In the genomic region with DNA sequence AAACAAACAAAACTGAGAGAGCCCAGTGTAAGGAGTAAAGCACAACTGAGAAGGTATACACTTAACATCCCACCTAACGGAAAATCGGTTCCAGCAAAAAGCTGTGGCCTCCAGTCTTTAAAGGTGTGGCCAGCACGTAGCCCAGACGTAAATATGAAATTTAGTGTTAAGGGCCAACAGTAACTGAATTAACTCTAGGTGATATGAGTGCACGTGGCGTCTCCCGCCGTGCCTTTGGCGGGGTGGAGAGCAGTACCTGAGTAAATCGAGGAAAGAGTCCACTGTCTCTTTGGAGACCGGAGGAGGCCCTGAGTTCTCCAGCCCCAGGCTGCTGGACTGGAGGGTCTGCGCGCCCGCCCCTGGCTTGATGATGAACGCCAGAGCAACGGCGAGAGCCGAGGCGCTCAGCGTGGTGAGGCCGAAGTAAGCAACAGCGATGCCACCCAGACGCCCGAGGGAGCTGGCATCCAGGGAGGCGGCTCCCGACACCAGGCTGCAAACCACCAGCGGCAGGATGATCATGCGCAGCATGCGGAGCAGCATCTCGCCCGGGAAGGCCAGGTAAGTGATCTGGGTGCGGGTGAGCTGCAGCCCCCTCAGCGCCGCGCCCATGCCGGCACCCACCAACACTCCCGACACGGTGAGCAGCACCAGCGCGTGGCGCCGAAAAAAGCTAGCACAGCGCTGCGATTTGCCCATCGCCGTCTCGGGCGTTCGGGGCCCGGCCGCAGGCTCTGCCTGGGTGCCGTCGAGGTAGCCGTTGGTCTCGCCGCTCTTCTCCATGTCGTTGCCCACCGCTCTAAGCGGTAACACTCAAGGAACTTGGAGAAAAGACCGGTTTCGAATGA, we compare ENCODE assay signal across 8 mouse cellular contexts. TPM values are rescaled to one million over a fixed set of nuclear protein-coding genes. Genes with fewer than 3 reads are reported as not detected.
DNase-seq lines count a peak whose midpoint lies in the region; ATAC-seq and TF ChIP-seq lines count a peak whose summit lies in the region.

No protein-coding gene starts in this region.

- H3K27ac ChIP-seq in forebrain, postnatal 0 days (ENCODE audit: low read depth, low read length), result peak overlapping the region; percentile 99
- peak overlapping the region; percentile 96 for H3K27ac ChIP-seq in hindbrain, embryonic 14.5 days

- no peak for TF ChIP-seq CTCF in forebrain, postnatal 0 days (IDR thresholded peaks at IDR 0.05; ENCODE audit: low read depth)

- peak overlapping the region; percentile 79 for H3K4me2 ChIP-seq in forebrain, postnatal 0 days (ENCODE audit: low read depth)
- H3K4me2 ChIP-seq in hindbrain, embryonic 14.5 days (replicated peaks), result peak overlapping the region; percentile 82

- peak; percentile 11 for ATAC-seq in forebrain, postnatal 0 days
- peak; percentile 49 for ATAC-seq in hindbrain, embryonic 14.5 days (ENCODE audit: low FRiP score)

- H3K27me3 ChIP-seq in forebrain, postnatal 0 days (ENCODE audit: insufficient read depth, low read length), result no peaks in the 10 kb centered on the region
- no peaks in the 10 kb centered on the region for H3K27me3 ChIP-seq in hindbrain, embryonic 14.5 days (ENCODE audit: control insufficient read depth, insufficient read depth, low read length)

- intact Hi-C loops in gastrocnemius, postnatal 36 days (cut with DNase I), result loop anchor here (5.0 kb wide), 2 partner anchors 70 kb away; no protein-coding TSS in a partner anchor

- H3K4me3 ChIP-seq in forebrain, postnatal 0 days (ENCODE audit: low read depth, low read length), result peak overlapping the region; percentile 82
- H3K4me3 ChIP-seq in hindbrain, embryonic 14.5 days (replicated peaks; ENCODE audit: low read length), result peak overlapping the region; percentile 61

- DNase-seq in gastrocnemius, adult 18-20 months (ENCODE audit: low spot score), result peak; percentile 7
- DNase-seq in gastrocnemius, postnatal 36 days, result no peak
- DNase-seq in c-Kit-positive CD71-positive TER-119-positive erythroid progenitor cells, embryonic 14.5 days (ENCODE audit: low spot score), result peak; percentile 44
- no peak for DNase-seq in forebrain, postnatal 0 days
- peak; percentile 45 for DNase-seq in hindbrain, embryonic 14.5 days (ENCODE audit: low spot score)
- DNase-seq in left cerebral cortex, adult 18-20 months (ENCODE audit: low spot score in 2 of 2), result peak; percentile 48 to 57
- peak; percentile 35 to 40 for DNase-seq in lung, postnatal 4 days
- DNase-seq in right cerebral cortex, postnatal 14 days, result peak; percentile 53

- no peaks in the 10 kb centered on the region for H3K36me3 ChIP-seq in forebrain, postnatal 0 days (ENCODE audit: insufficient read depth)
- H3K36me3 ChIP-seq in hindbrain, embryonic 14.5 days (replicated peaks; ENCODE audit: control insufficient read depth, insufficient read depth), result no peaks in the 10 kb centered on the region

- H3K9ac ChIP-seq in forebrain, postnatal 0 days, result peak overlapping the region; percentile 92
- H3K9ac ChIP-seq in hindbrain, embryonic 14.5 days, result peak overlapping the region; percentile 82

- peaks cover 17% of the 10 kb centered on the region; the same call in 1 of the 2 replicates for H3K4me1 ChIP-seq in forebrain, postnatal 0 days (ENCODE audit: insufficient read depth)
- H3K4me1 ChIP-seq in hindbrain, embryonic 14.5 days (replicated peaks; ENCODE audit: control insufficient read depth, insufficient read depth, low read length), result peaks cover 22% of the 10 kb centered on the region

- H3K9me3 ChIP-seq in forebrain, postnatal 0 days (ENCODE audit: low read length), result no peaks in the 10 kb centered on the region
- no peaks in the 10 kb centered on the region for H3K9me3 ChIP-seq in hindbrain, embryonic 14.5 days (ENCODE audit: control insufficient read depth, low read length)

- 1% methylated on average over 61 of the region's 61 CpGs for WGBS in forebrain, postnatal 0 days
- WGBS in hindbrain, embryonic 14.5 days, result 1% methylated on average over 61 of the region's 61 CpGs

RNA-seq across cellular contexts. Expression of a gene that starts 0.6 kb away (rescaled TPM):
- total RNA-seq in gastrocnemius, adult 18-20 months (2021), result under 1 TPM; 0.46 to 0.83 TPM
- total RNA-seq in gastrocnemius, postnatal 36 days (2021), result under 1 TPM; 0.71 to 0.81 TPM
- total RNA-seq in forebrain, postnatal 0 days (2014; rRNA removed), result 123 and 164 TPM in 2 replicates
- polyA plus RNA-seq in forebrain, postnatal 0 days (2015; fragmentation: Nextera tagmentation; extraction: Ambion mirVana), result 57.4 and 70.1 TPM in 2 replicates
- 70.8 and 81.9 TPM in 2 replicates for polyA plus RNA-seq in hindbrain, embryonic 14.5 days (2014; fragmentation: Nextera tagmentation; extraction: Ambion mirVana)
- total RNA-seq in left cerebral cortex, adult 18-20 months (2021), result 10 to 100 TPM; 38.8 to 43.2 TPM

Comparison
In these comparisons a context has a peak if more than half of its experiments do, and no peak if none do; other contexts are left out.
1. DNase-seq: peak in gastrocnemius, adult 18-20 months (single experiment), c-Kit-positive CD71-positive TER-119-positive erythroid progenitor cells, embryonic 14.5 days (single experiment), hindbrain, embryonic 14.5 days (single experiment), left cerebral cortex, adult 18-20 months (2 of 2), lung, postnatal 4 days (2 of 2) and right cerebral cortex, postnatal 14 days (single experiment); none in gastrocnemius, postnatal 36 days (0 of 2) and forebrain, postnatal 0 days (single experiment).
2. RNA of a gene that starts 0.6 kb away (total RNA-seq): 123 to 164 TPM in forebrain, postnatal 0 days and 38.8 to 43.2 TPM in left cerebral cortex, adult 18-20 months; 0.46 to 0.83 TPM in gastrocnemius, adult 18-20 months and 0.71 to 0.81 TPM in gastrocnemius, postnatal 36 days; every median in the first group is over 10 times any median in the second.